ENCODE assay signal across 8 mouse cellular contexts in genomic region chr2:103566713-103567521, GRCm38 (mm10). TPM values are rescaled to one million over a fixed set of nuclear protein-coding genes. Genes with fewer than 3 reads are reported as not detected.
A peak's percentile ranks its signal among the peaks of the same experiment; 100 is the strongest.
DNase-seq lines count a peak whose midpoint lies in the region; ATAC-seq and TF ChIP-seq lines count a peak whose summit lies in the region.

No protein-coding gene starts in this region.

- peak overlapping the region; percentile 88 for H3K4me2 ChIP-seq in limb, embryonic 14.5 days (replicated peaks; ENCODE audit: low read depth, low read length, severe bottlenecking)
- H3K4me2 ChIP-seq in midbrain, embryonic 14.5 days (ENCODE audit: low read length) = peak overlapping the region; percentile 97

- peak overlapping the region; percentile 64 for H3K4me3 ChIP-seq in erythroblast, embryonic 14.5 days (replicated peaks)
- peak overlapping the region; percentile 75 for H3K4me3 ChIP-seq in limb, embryonic 14.5 days (replicated peaks; ENCODE audit: low read length)
- peak overlapping the region; percentile 64 for H3K4me3 ChIP-seq in midbrain, embryonic 14.5 days (replicated peaks; ENCODE audit: low read depth, low read length)

- DNase-seq in embryo, embryonic 11 days = peak; percentile 82
- peak; percentile 95 for DNase-seq in heart, adult 11 months
- peak; percentile 71 for DNase-seq in kidney, adult 11 months
- peak; percentile 29 for DNase-seq in limb, embryonic 14.5 days (ENCODE audit: low spot score)
- peak; percentile 77 for DNase-seq in midbrain, embryonic 14.5 days
- DNase-seq in spleen, postnatal 36 days (ENCODE audit: low spot score in 2 of 2) = peak; percentile 19 to 21

- peaks cover 4% of the 10 kb centered on the region; the same call in 1 of the 2 replicates for H3K9me3 ChIP-seq in erythroblast, embryonic 14.5 days (ENCODE audit: control insufficient read depth, low read length)
- H3K9me3 ChIP-seq in limb, embryonic 14.5 days (ENCODE audit: control insufficient read depth, low read length) = no peaks in the 10 kb centered on the region
- no peaks in the 10 kb centered on the region for H3K9me3 ChIP-seq in midbrain, embryonic 14.5 days (ENCODE audit: control insufficient read depth, low read length)

- WGBS in limb, embryonic 14.5 days = 1% methylated on average over 71 of the region's 79 CpGs
- under 1% methylated on average over 79 of the region's 79 CpGs for WGBS in midbrain, embryonic 14.5 days

- ATAC-seq in erythroblast, adult 5-6 weeks (replicated peaks; ENCODE audit: low FRiP score, poor library complexity, severe bottlenecking) = no peak
- peak; percentile 48 for ATAC-seq in limb, embryonic 14.5 days (ENCODE audit: low FRiP score, low read depth)
- ATAC-seq in midbrain, embryonic 14.5 days (ENCODE audit: low FRiP score, low TSS enrichment) = peak; percentile 35

- no peak for TF ChIP-seq POLR2A in limb, embryonic 14.5 days (IDR thresholded peaks at IDR 0.05; ENCODE audit: borderline replicate concordance, extremely low read depth, insufficient read depth, insufficient read length)

- peak overlapping the region; percentile 74 for H3K9ac ChIP-seq in limb, embryonic 14.5 days (ENCODE audit: low read depth, low read length, severe bottlenecking)
- H3K9ac ChIP-seq in midbrain, embryonic 14.5 days (replicated peaks; ENCODE audit: low read length) = peak overlapping the region; percentile 61

- peak overlapping the region; percentile 88 for H3K27ac ChIP-seq in limb, embryonic 14.5 days (replicated peaks; ENCODE audit: low read depth, low read length)
- peak overlapping the region; percentile 67 for H3K27ac ChIP-seq in midbrain, embryonic 14.5 days (replicated peaks; ENCODE audit: low read depth, low read length)

- H3K27me3 ChIP-seq in erythroblast, embryonic 14.5 days (ENCODE audit: control insufficient read depth) = peaks cover 77% of the 10 kb centered on the region
- no peaks in the 10 kb centered on the region for H3K27me3 ChIP-seq in limb, embryonic 14.5 days (ENCODE audit: control insufficient read depth, insufficient read depth, low read length)
- H3K27me3 ChIP-seq in midbrain, embryonic 14.5 days (ENCODE audit: control insufficient read depth, insufficient read depth, low read length) = no peaks in the 10 kb centered on the region

- peaks cover 35% of the 10 kb centered on the region for H3K4me1 ChIP-seq in erythroblast, embryonic 14.5 days (ENCODE audit: control insufficient read depth)
- H3K4me1 ChIP-seq in limb, embryonic 14.5 days (ENCODE audit: control insufficient read depth, insufficient read depth, low read length) = peaks cover 39% of the 10 kb centered on the region
- peaks cover 28% of the 10 kb centered on the region for H3K4me1 ChIP-seq in midbrain, embryonic 14.5 days (ENCODE audit: control insufficient read depth, insufficient read depth, low read length)

- no peaks in the 10 kb centered on the region for H3K36me3 ChIP-seq in erythroblast, embryonic 14.5 days (ENCODE audit: control insufficient read depth)
- H3K36me3 ChIP-seq in limb, embryonic 14.5 days (ENCODE audit: control insufficient read depth, insufficient read depth, low read length) = no peaks in the 10 kb centered on the region
- H3K36me3 ChIP-seq in midbrain, embryonic 14.5 days (ENCODE audit: control insufficient read depth, insufficient read depth, low read length) = no peaks in the 10 kb centered on the region

RNA-seq across cellular contexts. Expression of gene Abtb2, which starts 0.8 kb away (rescaled TPM):
- polyA plus RNA-seq in erythroblast, embryonic 14.5 days (2012) = 0.08 and 0.12 TPM in 2 replicates
- total RNA-seq in erythroblast, adult 5-6 weeks (2015; ENCODE audit: low replicate concordance) = 0.38 TPM in 1 of 2 replicates, not detected in the other
- 1.7 and 4.0 TPM in 2 replicates for total RNA-seq in erythroblast, adult 5-6 weeks (2017; ENCODE audit: low replicate concordance)
- polyA plus RNA-seq in limb, embryonic 14.5 days (2012; rRNA removed) = 22.7 and 32.9 TPM in 2 replicates
- 15.6 and 16.0 TPM in 2 replicates for polyA plus RNA-seq in limb, embryonic 14.5 days (2014; fragmentation: Nextera tagmentation; extraction: Ambion mirVana)
- polyA plus RNA-seq in midbrain, embryonic 14.5 days (2014; fragmentation: Nextera tagmentation; extraction: Ambion mirVana) = 8.3 and 10.2 TPM in 2 replicates

Comparison
In these comparisons a context has a peak if more than half of its experiments do, and no peak if none do; other contexts are left out.
1. DNase-seq: peak in every context shown above with its lines; median percentile 95 in heart, adult 11 months; 82 in embryo, embryonic 11 days; 77 in midbrain, embryonic 14.5 days; 71 in kidney, adult 11 months; 29 in limb, embryonic 14.5 days; 20 in spleen, postnatal 36 days.